Mouse (Mus musculus) ES-E14 (cell line): ENCODE measurements at regions not wholly inside any gene's neighbourhood (a gene's known extent, or its start where the extent isn't known, plus 50 kb on each side); places are given as distances from the start of the nearest gene placed in this dataset.

Experiments used
- CHD2 ChIP-seq: IDR thresholded peaks from 2 replicates; pipeline ENCODE4 v1.6.1; 2014; ENCODE audit warnings: mild to moderate bottlenecking, low read depth, low read length, inconsistent platforms
- HCFC1 ChIP-seq: IDR thresholded peaks from 2 replicates; pipeline ENCODE4 v1.6.1; 2012; ENCODE audit warnings: low read length, inconsistent platforms, borderline replicate concordance; ENCODE audit not compliant: insufficient read depth
- MAFK ChIP-seq: IDR thresholded peaks from 2 replicates; pipeline ENCODE4 v1.6.1; 2014; ENCODE audit warnings: mild to moderate bottlenecking, low read depth, low read length, inconsistent platforms; ENCODE audit not compliant: insufficient read depth
- ZC3H11A ChIP-seq: IDR thresholded peaks from 2 replicates; pipeline ENCODE4 v1.6.1; 2012; ENCODE audit warnings: low read depth, mild to moderate bottlenecking, inconsistent platforms, low read length, borderline replicate concordance
- ZNF384 ChIP-seq: IDR thresholded peaks from 2 replicates; pipeline ENCODE4 v1.6.1; 2012; ENCODE audit warnings: low read depth, low read length, inconsistent platforms

GRCm38 (mm10) chr11:31730181-31730580 lies 58.5 kb upstream of the Bod1 start:
- TF ChIP-seq CHD2, result no peak
- TF ChIP-seq ZNF384, result no peak
- no peak for TF ChIP-seq ZC3H11A
- no peak for TF ChIP-seq HCFC1
- TF ChIP-seq MAFK, result no peak
